Mouse (Mus musculus): ENCODE data around the gene Plekhj1. TPM values are rescaled to one million over a fixed set of nuclear protein-coding genes. Genes with fewer than 3 reads are reported as not detected.
A peak's percentile ranks its signal among the peaks of the same experiment; 100 is the strongest.

Plekhj1 gene
- polyA plus RNA-seq, 1 experiment from 2014 or later = 107 TPM

DNA sequence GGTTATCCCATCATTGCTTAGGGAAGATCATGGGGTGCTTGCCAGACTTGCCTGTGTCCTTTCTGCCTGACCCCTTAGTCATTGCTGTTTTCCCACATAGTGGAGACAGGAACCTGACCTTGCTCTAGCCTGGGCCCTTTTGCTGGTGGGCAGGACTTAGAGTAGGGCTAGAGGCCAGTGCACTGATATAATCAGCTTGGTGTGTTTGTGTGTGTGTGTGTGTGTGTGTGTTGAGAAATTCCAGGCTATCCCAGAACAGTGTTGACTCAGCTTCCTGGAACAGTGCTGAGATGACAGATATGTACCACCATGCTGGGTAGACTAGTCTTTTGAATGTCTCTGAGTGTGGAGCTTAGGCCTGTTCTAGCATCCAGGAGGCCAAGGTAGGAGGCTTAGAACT is 18.9 kb downstream of the Plekhj1 start:
- H3K9ac ChIP-seq (replicated peaks; ENCODE audit: low read length) = no peak overlapping the region

GRCm38 (mm10) chr10:80777123-80777522 is 21.3 kb downstream of the Plekhj1 start:
- 95% methylated on average over 5 of the region's 5 CpGs for WGBS
- H3K27me3 ChIP-seq (ENCODE audit: control insufficient read depth, insufficient read depth, low read length) = no peaks in the 10 kb centered on the region
- no peaks in the 10 kb centered on the region for H3K9me3 ChIP-seq (ENCODE audit: control insufficient read depth, low read length)
- H3K4me1 ChIP-seq (ENCODE audit: control insufficient read depth, insufficient read depth, low read length) = no peaks in the 10 kb centered on the region
- ATAC-seq (ENCODE audit: low FRiP score, low TSS enrichment) (no peak), DNase-seq (no peak)
- H3K4me3 ChIP-seq (replicated peaks; ENCODE audit: low read depth, low read length) = no peak overlapping the region
- H3K36me3 ChIP-seq (ENCODE audit: control insufficient read depth, insufficient read depth, low read length) = peaks cover 94% of the 10 kb centered on the region
- no peak overlapping the region for H3K27ac ChIP-seq (replicated peaks; ENCODE audit: low read depth, low read length)
- H3K4me2 ChIP-seq (ENCODE audit: low read length) = no peak overlapping the region
- H3K9ac ChIP-seq (replicated peaks; ENCODE audit: low read length) = no peak overlapping the region

More for the DNA sequence above, 18.9 kb downstream of the Plekhj1 start:
- Histone ChIP-seq H3K27me3 (ENCODE audit: control insufficient read depth, insufficient read depth, low read length) (no peaks in the 10 kb centered on the region), H3K36me3 (ENCODE audit: control insufficient read depth, insufficient read depth, low read length) (peaks cover 94% of the 10 kb centered on the region), H3K4me1 (ENCODE audit: control insufficient read depth, insufficient read depth, low read length) (no peaks in the 10 kb centered on the region), H3K27ac (replicated peaks; ENCODE audit: low read depth, low read length) (no peak overlapping the region), H3K9me3 (ENCODE audit: control insufficient read depth, low read length) (no peaks in the 10 kb centered on the region), H3K4me3 (replicated peaks; ENCODE audit: low read depth, low read length) (no peak overlapping the region), H3K4me2 (ENCODE audit: low read length) (no peak overlapping the region)
- DNase-seq = no peak
- ATAC-seq (ENCODE audit: low FRiP score, low TSS enrichment) = no peak

DNA sequence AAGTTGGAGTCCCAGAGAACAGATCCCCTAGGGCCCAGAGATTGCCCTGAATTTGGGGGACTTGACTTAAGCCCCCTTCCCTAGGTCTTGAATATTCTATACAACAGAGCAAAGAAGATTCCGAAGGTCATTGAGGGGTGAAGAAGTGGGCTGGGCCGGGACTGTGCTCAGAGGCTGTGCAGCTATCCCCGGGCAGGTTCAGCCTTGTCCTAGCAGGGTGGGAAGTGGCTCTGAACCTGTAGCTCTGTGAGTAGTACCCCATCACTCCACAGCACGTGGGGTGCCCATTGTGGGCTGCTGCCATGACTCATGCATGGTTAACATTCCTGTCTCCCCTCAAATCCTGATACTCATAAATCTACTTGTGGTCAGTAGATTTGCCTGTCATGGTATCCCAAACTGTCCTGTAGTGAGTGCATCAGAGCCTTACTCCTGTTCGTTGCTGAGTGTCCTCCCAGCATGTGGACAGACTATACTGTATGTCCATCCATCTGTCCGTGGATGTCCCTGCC is 22.0 kb downstream of the Plekhj1 start:
- Histone ChIP-seq H3K27ac (replicated peaks; ENCODE audit: low read depth, low read length) (no peak overlapping the region), H3K4me1 (ENCODE audit: control insufficient read depth, insufficient read depth, low read length) (no peaks in the 10 kb centered on the region), H3K4me3 (replicated peaks; ENCODE audit: low read depth, low read length) (no peak overlapping the region), H3K36me3 (ENCODE audit: control insufficient read depth, insufficient read depth, low read length) (peaks cover 94% of the 10 kb centered on the region), H3K4me2 (ENCODE audit: low read length) (no peak overlapping the region), H3K9ac (replicated peaks; ENCODE audit: low read length) (no peak overlapping the region), H3K27me3 (ENCODE audit: control insufficient read depth, insufficient read depth, low read length) (no peaks in the 10 kb centered on the region), H3K9me3 (ENCODE audit: control insufficient read depth, low read length) (no peaks in the 10 kb centered on the region)
- 92% methylated on average over 6 of the region's 6 CpGs for WGBS
- ATAC-seq (ENCODE audit: low FRiP score, low TSS enrichment) = no peak
- DNase-seq = no peak

GRCm38 (mm10) chr10:80775731-80776130 is 22.7 kb downstream of the Plekhj1 start:
- no peaks in the 10 kb centered on the region for H3K4me1 ChIP-seq (ENCODE audit: control insufficient read depth, insufficient read depth, low read length)
- peaks cover 94% of the 10 kb centered on the region for H3K36me3 ChIP-seq (ENCODE audit: control insufficient read depth, insufficient read depth, low read length)
- no peak overlapping the region for H3K4me3 ChIP-seq (replicated peaks; ENCODE audit: low read depth, low read length)
- DNase-seq (no peak), ATAC-seq (ENCODE audit: low FRiP score, low TSS enrichment) (no peak)
- H3K9ac ChIP-seq (replicated peaks; ENCODE audit: low read length) = no peak overlapping the region
- no peaks in the 10 kb centered on the region for H3K9me3 ChIP-seq (ENCODE audit: control insufficient read depth, low read length)
- 88% methylated on average over 4 of the region's 4 CpGs for WGBS
- no peak overlapping the region for H3K4me2 ChIP-seq (ENCODE audit: low read length)
- H3K27ac ChIP-seq (replicated peaks; ENCODE audit: low read depth, low read length) = no peak overlapping the region
- H3K27me3 ChIP-seq (ENCODE audit: control insufficient read depth, insufficient read depth, low read length) = no peaks in the 10 kb centered on the region

DNA sequence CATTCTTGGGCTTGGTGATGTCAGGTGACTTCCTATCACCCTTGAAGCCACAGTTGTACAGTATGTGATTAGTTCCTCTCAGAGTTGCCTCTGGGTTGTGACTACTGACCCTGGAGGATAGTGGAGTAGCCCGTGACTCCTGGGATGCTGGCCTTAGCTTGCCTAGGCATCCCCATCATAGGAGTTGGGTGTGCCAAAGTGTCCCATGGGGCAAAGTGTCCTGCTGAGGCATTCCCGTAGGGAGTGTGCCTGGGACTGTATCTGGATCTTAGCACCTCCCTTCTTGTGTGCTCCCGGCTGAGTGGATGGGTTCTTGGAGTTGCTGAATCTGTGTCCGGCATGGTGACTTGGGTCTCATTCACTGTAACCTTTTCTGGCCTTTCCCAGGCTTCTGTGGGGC is 23.4 kb downstream of the Plekhj1 start:
- Histone ChIP-seq H3K4me2 (ENCODE audit: low read length) (no peak overlapping the region), H3K9ac (replicated peaks; ENCODE audit: low read length) (no peak overlapping the region), H3K4me3 (replicated peaks; ENCODE audit: low read depth, low read length) (no peak overlapping the region), H3K36me3 (ENCODE audit: control insufficient read depth, insufficient read depth, low read length) (peaks cover 99% of the 10 kb centered on the region), H3K27me3 (ENCODE audit: control insufficient read depth, insufficient read depth, low read length) (no peaks in the 10 kb centered on the region), H3K9me3 (ENCODE audit: control insufficient read depth, low read length) (no peaks in the 10 kb centered on the region), H3K27ac (replicated peaks; ENCODE audit: low read depth, low read length) (no peak overlapping the region), H3K4me1 (ENCODE audit: control insufficient read depth, insufficient read depth, low read length) (no peaks in the 10 kb centered on the region)
- DNase-seq (no peak), ATAC-seq (ENCODE audit: low FRiP score, low TSS enrichment) (no peak)
- 92% methylated on average over 4 of the region's 4 CpGs for WGBS

- Histone ChIP-seq H3K4me1 (ENCODE audit: control insufficient read depth, insufficient read depth, low read length) (no peaks in the 10 kb centered on the region), H3K9ac (replicated peaks; ENCODE audit: low read length) (no peak overlapping the region), H3K27ac (replicated peaks; ENCODE audit: low read depth, low read length) (no peak overlapping the region), H3K4me3 (replicated peaks; ENCODE audit: low read depth, low read length) (no peak overlapping the region), H3K9me3 (ENCODE audit: control insufficient read depth, low read length) (no peaks in the 10 kb centered on the region), H3K4me2 (ENCODE audit: low read length) (no peak overlapping the region), H3K27me3 (ENCODE audit: control insufficient read depth, insufficient read depth, low read length) (no peaks in the 10 kb centered on the region), H3K36me3 (ENCODE audit: control insufficient read depth, insufficient read depth, low read length) (peaks cover 100% of the 10 kb centered on the region)
- DNase-seq (peak; percentile 78), ATAC-seq (ENCODE audit: low FRiP score, low TSS enrichment) (peak; percentile 34; the same call in 1 of the 2 replicates)
- WGBS = 75% methylated on average over 2 of the region's 2 CpGs
Measured at GRCm38 (mm10) chr10:80774549-80774948, 23.9 kb downstream of the Plekhj1 start.

GRCm38 (mm10) chr10:80773816-80774215 is 24.6 kb downstream of the Plekhj1 start:
- ATAC-seq (ENCODE audit: low FRiP score, low TSS enrichment) (no peak), DNase-seq (no peak)
- WGBS = 88% methylated on average over 5 of the region's 5 CpGs
- Histone ChIP-seq H3K4me1 (ENCODE audit: control insufficient read depth, insufficient read depth, low read length) (no peaks in the 10 kb centered on the region), H3K4me3 (replicated peaks; ENCODE audit: low read depth, low read length) (no peak overlapping the region), H3K36me3 (ENCODE audit: control insufficient read depth, insufficient read depth, low read length) (peaks cover 99% of the 10 kb centered on the region), H3K9me3 (ENCODE audit: control insufficient read depth, low read length) (no peaks in the 10 kb centered on the region), H3K4me2 (ENCODE audit: low read length) (no peak overlapping the region), H3K27ac (replicated peaks; ENCODE audit: low read depth, low read length) (no peak overlapping the region), H3K9ac (replicated peaks; ENCODE audit: low read length) (no peak overlapping the region), H3K27me3 (ENCODE audit: control insufficient read depth, insufficient read depth, low read length) (no peaks in the 10 kb centered on the region)

DNA sequence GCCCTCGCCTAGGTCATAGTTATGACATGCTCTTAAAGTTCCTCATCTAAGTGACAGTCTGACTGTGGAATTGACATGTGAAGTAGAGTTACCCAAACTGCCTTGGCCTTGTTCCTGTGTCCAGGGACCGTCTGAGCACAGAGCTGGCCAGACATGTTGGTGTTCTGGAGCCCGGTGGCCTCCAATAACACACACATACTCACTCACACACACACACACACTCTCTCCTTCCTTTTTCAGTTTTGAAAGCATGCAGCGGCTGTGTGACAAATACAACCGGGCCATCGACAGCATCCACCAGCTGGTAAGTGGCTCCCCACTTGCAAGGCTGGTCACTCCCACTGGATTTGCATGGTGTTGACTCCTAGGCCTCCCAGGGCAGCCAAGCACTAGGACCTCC is 30.1 kb downstream of the Plekhj1 start:
- Histone ChIP-seq H3K9me3 (ENCODE audit: control insufficient read depth, low read length) (no peaks in the 10 kb centered on the region), H3K4me2 (ENCODE audit: low read length) (no peak overlapping the region), H3K9ac (replicated peaks; ENCODE audit: low read length) (no peak overlapping the region), H3K4me3 (replicated peaks; ENCODE audit: low read depth, low read length) (no peak overlapping the region), H3K36me3 (ENCODE audit: control insufficient read depth, insufficient read depth, low read length) (peaks cover 88% of the 10 kb centered on the region), H3K4me1 (ENCODE audit: control insufficient read depth, insufficient read depth, low read length) (no peaks in the 10 kb centered on the region), H3K27me3 (ENCODE audit: control insufficient read depth, insufficient read depth, low read length) (no peaks in the 10 kb centered on the region), H3K27ac (replicated peaks; ENCODE audit: low read depth, low read length) (no peak overlapping the region)
- no peak for DNase-seq
- 92% methylated on average over 6 of the region's 6 CpGs for WGBS
- ATAC-seq (ENCODE audit: low FRiP score, low TSS enrichment) = no peak

GRCm38 (mm10) chr10:80766161-80766815 is 32.1 kb downstream of the Plekhj1 start:
- Histone ChIP-seq H3K4me2 (ENCODE audit: low read length) (no peak overlapping the region), H3K36me3 (ENCODE audit: control insufficient read depth, insufficient read depth, low read length) (peaks cover 67% of the 10 kb centered on the region), H3K4me1 (ENCODE audit: control insufficient read depth, insufficient read depth, low read length) (no peaks in the 10 kb centered on the region), H3K27ac (replicated peaks; ENCODE audit: low read depth, low read length) (no peak overlapping the region), H3K9me3 (ENCODE audit: control insufficient read depth, low read length) (no peaks in the 10 kb centered on the region), H3K27me3 (ENCODE audit: control insufficient read depth, insufficient read depth, low read length) (no peaks in the 10 kb centered on the region), H3K9ac (replicated peaks; ENCODE audit: low read length) (no peak overlapping the region), H3K4me3 (replicated peaks; ENCODE audit: low read depth, low read length) (no peak overlapping the region)
- ATAC-seq (ENCODE audit: low FRiP score, low TSS enrichment) (no peak), DNase-seq (no peak)
- 90% methylated on average over 10 of the region's 10 CpGs for WGBS
